Mouse (Mus musculus): ENCODE data around the gene Mbtps2.

Gene Mbtps2

GRCm38 (mm10) chrX:157598186-157598996 lies at the start of gene Mbtps2:
Mbtps2 (minus strand) TSS chrX:157598715.
- DNase-seq (ENCODE audit: low read depth in 2 of 2, low spot score in 2 of 2): peak; percentile 53 to 56

GRCm38 (mm10) chrX:157646399-157646798 lies 47.9 kb upstream of the Mbtps2 start:
- DNase-seq (ENCODE audit: low read depth in 2 of 2, low spot score in 2 of 2): no peak

GRCm38 (mm10) chrX:157644700-157645099 lies 46.2 kb upstream of the Mbtps2 start:
- DNase-seq (ENCODE audit: low read depth in 2 of 2, low spot score in 2 of 2): no peak

GRCm38 (mm10) chrX:157644300-157644699 lies 45.8 kb upstream of the Mbtps2 start:
- peak; percentile 4 to 31 for DNase-seq (ENCODE audit: low read depth in 2 of 2, low spot score in 2 of 2)

DNA sequence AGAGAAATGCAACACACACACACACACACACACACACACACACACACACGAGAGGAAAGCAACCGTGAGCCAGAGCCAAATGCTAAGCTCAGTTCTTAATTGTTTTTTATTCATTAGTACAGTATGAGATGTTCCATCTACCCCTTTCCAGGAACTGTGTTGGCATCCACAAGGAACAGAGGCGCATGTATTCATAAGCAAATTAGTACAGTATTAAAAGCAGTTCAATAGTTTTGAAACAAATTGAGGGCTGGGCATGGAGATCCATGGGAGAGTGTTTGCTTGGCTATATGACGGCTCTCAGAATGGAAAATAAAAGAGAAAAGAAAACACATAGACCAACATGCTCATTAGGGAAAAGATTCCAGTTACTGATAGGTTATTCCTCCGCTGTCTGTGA lies 44.3 kb upstream of the Mbtps2 start:
- DNase-seq (ENCODE audit: low read depth in 2 of 2, low spot score in 2 of 2): no peak

- DNase-seq (ENCODE audit: low read depth in 2 of 2, low spot score in 2 of 2): no peak
Observed at GRCm38 (mm10) chrX:157637253-157637652, 38.7 kb upstream of the Mbtps2 start.

- DNase-seq (ENCODE audit: low read depth in 2 of 2, low spot score in 2 of 2): no peak
Observed at GRCm38 (mm10) chrX:157633676-157634414, 35.3 kb upstream of the Mbtps2 start.

DNA sequence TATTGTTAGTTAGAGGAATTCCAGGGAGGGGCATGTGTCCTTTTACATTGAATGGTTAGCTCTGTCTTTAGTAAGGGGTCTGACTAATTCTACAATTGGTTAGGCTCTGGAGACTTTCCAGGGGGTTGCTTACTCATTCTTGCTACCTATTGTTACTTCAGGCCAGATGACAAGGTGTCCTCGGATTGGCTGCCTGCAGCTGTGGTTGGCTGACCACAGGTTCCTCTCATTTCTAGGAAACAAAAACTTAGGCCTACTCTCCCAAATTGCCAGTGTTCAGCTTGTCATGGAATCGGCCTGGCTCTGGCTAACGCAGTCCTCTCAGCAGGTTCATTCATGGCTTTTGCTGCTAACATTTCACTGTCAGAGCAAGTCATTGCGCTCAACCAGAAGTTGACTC lies 31.8 kb upstream of the Mbtps2 start:
- no peak for DNase-seq (ENCODE audit: low read depth in 2 of 2, low spot score in 2 of 2)

GRCm38 (mm10) chrX:157612894-157613293 lies 14.4 kb upstream of the Mbtps2 start:
- no peak for DNase-seq (ENCODE audit: low read depth in 2 of 2, low spot score in 2 of 2)

DNA sequence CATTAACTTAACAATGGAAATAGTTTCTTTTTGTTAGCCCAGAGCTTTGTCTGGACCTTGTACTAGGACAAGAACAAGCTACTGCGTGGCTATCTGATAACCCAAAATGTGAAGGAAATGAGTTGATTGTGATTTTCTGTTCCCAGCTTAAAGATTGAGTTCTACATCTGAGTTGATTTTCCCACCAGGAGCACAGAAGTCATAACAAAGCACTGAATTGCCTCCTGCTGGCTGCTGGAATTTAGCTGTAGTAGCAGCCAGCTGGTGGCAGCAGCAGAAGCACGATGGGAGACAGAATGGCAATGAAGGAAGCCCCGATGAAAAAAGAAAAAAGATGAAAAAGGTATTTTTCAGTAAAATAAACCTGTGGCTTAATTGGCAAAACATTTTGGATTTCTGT lies 2.9 kb upstream of the Mbtps2 start:
- no peak for DNase-seq (ENCODE audit: low read depth in 2 of 2, low spot score in 2 of 2)

DNA sequence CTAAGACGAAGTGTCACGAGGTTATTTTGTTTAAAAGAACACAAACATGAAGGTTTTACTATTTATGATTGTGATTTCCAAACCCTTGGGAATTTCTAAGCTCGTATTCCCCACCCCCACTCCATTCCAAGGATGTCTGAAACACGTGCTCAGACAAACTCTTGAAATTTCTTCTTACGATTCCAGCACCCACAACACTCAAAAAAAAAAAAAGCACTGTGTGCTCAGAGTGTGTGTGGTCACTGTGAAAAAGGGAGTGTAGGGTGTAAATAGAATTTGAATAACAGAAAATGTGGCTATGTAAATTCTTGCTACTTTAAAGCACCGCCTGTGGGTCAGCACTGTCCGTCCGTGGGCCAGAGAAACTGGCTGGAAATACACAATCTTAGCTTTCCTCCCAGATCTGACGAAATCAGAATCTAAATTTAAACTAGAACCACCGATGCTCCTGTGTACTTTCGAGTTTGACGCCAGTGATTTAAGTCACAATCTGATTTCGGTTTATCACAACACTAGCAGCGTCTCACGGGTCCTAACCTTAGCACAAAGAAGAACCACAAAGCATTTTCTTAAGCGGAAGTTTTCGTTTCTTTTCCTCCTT lies 830 bp downstream of the Mbtps2 start:
- DNase-seq (ENCODE audit: low read depth in 2 of 2, low spot score in 2 of 2): peak in 1 of 2 experiments; percentile 3

GRCm38 (mm10) chrX:157596802-157597201 lies 1.7 kb downstream of the Mbtps2 start:
- no peak for DNase-seq (ENCODE audit: low read depth in 2 of 2, low spot score in 2 of 2)

DNA sequence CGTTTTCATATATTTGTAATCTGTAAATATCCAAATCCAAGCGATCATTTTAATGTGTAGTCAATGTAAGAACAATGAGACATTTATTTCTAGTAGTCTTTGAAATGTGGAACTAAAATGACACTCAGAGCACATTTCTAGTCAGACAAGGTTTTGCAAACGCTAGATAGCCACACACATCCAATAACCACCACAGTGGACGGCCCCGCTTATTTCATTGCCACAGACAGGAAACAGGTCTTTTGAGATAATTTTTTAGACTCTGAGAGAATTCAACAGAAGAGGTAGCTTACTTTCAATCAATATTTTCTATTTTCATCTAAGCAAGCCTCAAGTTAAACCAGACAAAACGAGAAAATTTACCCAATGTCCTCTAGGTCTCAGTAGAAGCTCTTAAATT lies 2.6 kb downstream of the Mbtps2 start:
- DNase-seq (ENCODE audit: low read depth in 2 of 2, low spot score in 2 of 2): no peak

DNA sequence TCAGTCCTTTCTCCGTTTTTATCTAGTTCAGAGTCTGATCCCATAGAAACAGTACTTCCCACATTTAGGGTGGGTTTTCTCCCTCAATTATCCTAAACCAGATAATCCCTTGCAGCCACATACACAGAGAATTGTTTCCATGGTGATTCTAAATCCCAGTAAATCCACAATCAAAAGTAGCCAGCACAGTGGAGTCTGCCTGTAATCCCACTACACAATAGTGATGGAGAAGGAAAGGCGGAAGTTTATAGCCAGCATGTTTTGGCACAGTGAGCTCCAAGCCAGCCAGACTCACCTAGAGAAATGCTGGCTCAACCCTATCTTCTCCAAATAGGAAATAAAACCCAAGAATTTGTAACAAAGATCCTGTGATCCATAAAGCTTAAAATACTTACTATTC lies 3.9 kb downstream of the Mbtps2 start:
- DNase-seq (ENCODE audit: low read depth in 2 of 2, low spot score in 2 of 2): no peak

- no peak for DNase-seq (ENCODE audit: low read depth in 2 of 2, low spot score in 2 of 2)
Observed at GRCm38 (mm10) chrX:157587001-157587400, 11.5 kb downstream of the Mbtps2 start.

DNA sequence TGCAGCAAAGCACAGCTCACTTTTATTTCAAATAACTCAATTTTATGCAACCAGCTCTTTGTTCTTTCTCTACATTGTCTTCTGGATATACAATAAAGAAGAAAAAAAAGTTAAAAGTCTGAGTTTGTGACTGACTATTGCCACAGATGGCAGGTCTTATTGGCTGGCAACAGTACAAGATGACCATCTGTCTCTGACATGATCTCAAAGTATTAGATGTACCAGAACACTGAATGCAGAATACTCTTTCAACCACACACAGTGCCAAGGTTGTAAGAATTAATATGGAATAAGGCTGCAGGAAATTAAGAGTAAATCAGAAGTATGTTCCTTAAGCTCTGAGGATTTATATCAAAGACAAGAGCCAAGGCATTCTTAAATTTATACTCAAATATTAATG lies 12.1 kb downstream of the Mbtps2 start:
- no peak for DNase-seq (ENCODE audit: low read depth in 2 of 2, low spot score in 2 of 2)

DNA sequence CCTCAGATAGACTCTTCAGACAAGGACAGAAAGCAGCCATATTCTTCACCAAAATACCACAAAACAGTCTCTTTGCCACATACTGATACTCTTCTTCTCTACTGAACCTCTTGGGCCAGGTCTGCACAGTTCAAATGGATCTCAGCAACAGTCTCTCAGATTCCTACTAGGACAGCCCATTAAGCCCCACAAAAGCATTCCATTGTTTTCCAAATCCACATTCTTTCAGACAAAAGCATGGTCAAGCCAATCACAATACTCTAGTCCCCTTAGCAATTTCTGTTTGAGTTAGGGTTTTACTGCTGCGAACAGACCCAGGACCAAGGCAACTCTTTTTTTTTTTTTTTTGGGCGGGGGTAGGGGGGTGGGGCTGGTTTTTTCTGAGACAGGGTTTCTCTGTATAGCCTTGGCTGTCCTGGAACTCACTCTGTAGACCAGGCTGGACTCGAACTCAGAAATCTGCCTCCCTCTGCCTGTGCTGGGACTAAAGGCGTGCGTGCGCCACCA lies 19.4 kb downstream of the Mbtps2 start:
- DNase-seq (ENCODE audit: low read depth in 2 of 2, low spot score in 2 of 2): no peak

DNA sequence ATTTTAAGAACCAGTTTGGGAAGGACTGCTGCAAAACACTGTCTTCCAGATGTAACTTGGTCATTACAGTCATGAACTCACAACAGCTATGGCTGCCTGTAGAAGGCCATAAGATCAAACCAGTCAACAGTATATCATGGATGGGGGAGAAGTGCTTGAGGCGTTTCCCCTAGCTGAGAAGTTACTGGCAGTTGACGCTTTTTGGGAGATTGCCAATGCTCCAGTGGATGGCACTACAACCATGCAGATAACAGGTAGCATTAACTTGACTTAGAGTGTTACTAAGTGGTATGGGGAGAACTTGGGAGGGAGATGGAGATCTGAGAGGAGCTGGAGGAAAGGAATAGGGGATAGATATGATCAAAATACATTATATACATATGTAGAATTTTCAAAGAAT lies 23.8 kb downstream of the Mbtps2 start:
- no peak for DNase-seq (ENCODE audit: low read depth in 2 of 2, low spot score in 2 of 2)

- no peak for DNase-seq (ENCODE audit: low read depth in 2 of 2, low spot score in 2 of 2)
Observed at GRCm38 (mm10) chrX:157568840-157569239, 29.7 kb downstream of the Mbtps2 start, which contains the start of gene Yy2. Yy2 (minus strand) TSS chrX:157568985.

DNA sequence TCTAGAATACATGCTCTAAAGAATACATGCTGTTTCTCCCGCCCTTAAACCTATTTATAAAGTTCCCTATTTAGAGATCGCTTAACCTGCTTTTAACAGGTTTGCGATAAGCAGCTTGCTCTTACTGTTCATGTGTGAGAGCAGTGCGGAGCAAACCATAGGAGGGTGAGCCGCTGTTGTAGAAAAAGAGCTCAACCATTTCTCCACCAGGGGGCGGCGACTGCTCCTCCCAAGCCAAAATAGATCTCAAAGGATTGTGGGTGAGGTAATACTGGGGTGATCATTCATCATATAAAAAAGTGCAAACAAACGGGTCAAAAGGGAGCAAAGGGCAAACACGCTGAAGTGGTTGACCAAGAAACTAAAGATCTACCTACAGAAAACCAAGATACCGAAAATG lies 34.7 kb downstream of the Mbtps2 start:
- DNase-seq (ENCODE audit: low read depth in 2 of 2, low spot score in 2 of 2): peak in 1 of 2 experiments; percentile 16

DNA sequence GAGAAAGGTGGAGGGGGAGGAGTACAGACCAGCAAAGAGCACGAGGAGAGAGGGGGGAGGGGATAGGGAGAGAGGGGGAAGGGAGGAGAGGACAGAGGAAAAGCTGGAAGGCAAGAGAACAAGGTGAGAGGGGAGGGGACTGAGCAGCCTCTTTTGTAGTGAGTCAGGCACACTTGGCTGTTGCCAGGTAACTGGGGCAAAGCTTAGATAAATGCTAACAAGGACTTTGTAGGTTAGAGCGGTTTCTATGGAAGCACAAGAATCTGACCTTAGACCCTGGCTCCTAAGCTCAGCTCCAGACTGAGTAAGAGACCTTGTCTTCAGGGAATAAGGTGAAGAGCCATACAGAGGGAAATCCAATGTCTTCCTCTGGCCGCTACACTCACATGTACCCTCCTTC lies 51.4 kb downstream of the Mbtps2 start:
- DNase-seq (ENCODE audit: low read depth in 2 of 2, low spot score in 2 of 2): no peak

GRCm38 (mm10) chrX:157506400-157506799 lies 92.1 kb downstream of the Mbtps2 start:
- DNase-seq (ENCODE audit: low read depth in 2 of 2, low spot score in 2 of 2): no peak
